Mouse (Mus musculus) stomach, embryonic 14.5 days (tissue): ENCODE measurements around the gene Cyp1a2. TPM values are rescaled to one million over a fixed set of nuclear protein-coding genes. Genes with fewer than 3 reads are reported as not detected.

Experiments used
- ATAC-seq: fragments of 200-750 bp; cut with Nextera tagmentation; 2 replicates; pipeline ENCODE4 v1.8.0; 2017; ENCODE audit warnings: low read depth, moderate TSS enrichment; ENCODE audit not compliant: insufficient number of reproducible peaks, insufficient read depth, low FRiP score
- H3K27ac ChIP-seq: fragments of 300-500 bp; sonication (generic); 2 replicates; pipeline ENCODE4 v1.5.1; 2014; ENCODE audit warnings: mild to moderate bottlenecking, low read length, moderate library complexity, mixed read lengths
- H3K27me3 ChIP-seq: fragments of 300-500 bp; sonication (generic); 2 replicates; pipeline ENCODE4 v1.6.1; 2014; ENCODE audit warnings: low read length, control low read depth, mixed read lengths; ENCODE audit not compliant: control insufficient read depth, insufficient read depth
- H3K36me3 ChIP-seq: fragments of 300-500 bp; sonication (generic); 2 replicates; pipeline ENCODE4 v1.6.1; 2014; ENCODE audit warnings: mild to moderate bottlenecking, control low read depth, low read length, moderate library complexity, mixed read lengths; ENCODE audit not compliant: control insufficient read depth, insufficient read depth
- H3K4me1 ChIP-seq: fragments of 300-500 bp; sonication (generic); 2 replicates; pipeline ENCODE4 v1.6.1; 2014; ENCODE audit warnings: low read length, control low read depth, mixed read lengths; ENCODE audit not compliant: control insufficient read depth, insufficient read depth
- H3K4me2 ChIP-seq: fragments of 300-500 bp; sonication (generic); replicated peaks from 2 replicates; pipeline ENCODE4 v1.6.1; 2014; ENCODE audit warnings: low read depth, low read length, control low read depth
- H3K4me3 ChIP-seq: fragments of 300-500 bp; sonication (generic); 2 replicates; pipeline ENCODE4 v1.5.1; 2014; ENCODE audit warnings: low read depth, low read length, control low read depth
- H3K9ac ChIP-seq: fragments of 300-500 bp; sonication (generic); replicated peaks from 2 replicates; pipeline ENCODE4 v1.6.1; 2014; ENCODE audit warnings: low read depth, mild to moderate bottlenecking, control low read depth, low read length, moderate library complexity, mixed read lengths
- H3K9me3 ChIP-seq: fragments of 300-500 bp; sonication (generic); 2 replicates; pipeline ENCODE4 v1.6.1; 2016; ENCODE audit warnings: low read depth, low read length, control low read depth; ENCODE audit not compliant: control insufficient read depth
- WGBS: fragments of 180-500 bp; shearing (Covaris S2); extraction: QIAGEN DNeasy Blood & Tissue Kit; methylation state at CpG from one replicate; pipeline ENCODE4 v1.1.7; 2014; 5-methylcytosine and 5-hydroxymethylcytosine counted together
- polyA plus RNA-seq: library from polyadenylated mRNA; unstranded; fragments of >200 nt; fragmentation: Nextera tagmentation; extraction: Ambion mirVana; gene quantifications from 2 replicates; pipeline ENCODE4 v1.2.1, GENCODE M21; 2014

The Cyp1a2 gene
- polyA plus RNA-seq, 1 experiment from 2014 or later: not detected

- Histone ChIP-seq H3K9me3 (no peaks in the 10 kb centered on the region), H3K9ac (no peak overlapping the region), H3K27ac (no peak overlapping the region), H3K27me3 (peaks cover 12% of the 10 kb centered on the region), H3K36me3 (no peaks in the 10 kb centered on the region), H3K4me3 (no peak overlapping the region), H3K4me2 (no peak overlapping the region), H3K4me1 (peaks cover 10% of the 10 kb centered on the region; the same call in 1 of the 2 replicates)
- no peak for ATAC-seq
- WGBS: 92% methylated on average over 2 of the region's 2 CpGs
Observed at GRCm38 (mm10) chr9:57694108-57694507, 10.6 kb upstream of the Cyp1a2 start.

- Histone ChIP-seq H3K4me3 (no peak overlapping the region), H3K9me3 (no peaks in the 10 kb centered on the region), H3K27ac (no peak overlapping the region), H3K36me3 (no peaks in the 10 kb centered on the region), H3K9ac (no peak overlapping the region), H3K4me1 (no peaks in the 10 kb centered on the region), H3K27me3 (no peaks in the 10 kb centered on the region), H3K4me2 (no peak overlapping the region)
- no peak for ATAC-seq
- WGBS: 20% methylated on average over 2 of the region's 2 CpGs
Observed at GRCm38 (mm10) chr9:57688606-57689005, 5.1 kb upstream of the Cyp1a2 start.

- Histone ChIP-seq H3K9me3 (no peaks in the 10 kb centered on the region), H3K27ac (no peak overlapping the region), H3K9ac (no peak overlapping the region), H3K4me1 (no peaks in the 10 kb centered on the region), H3K4me2 (no peak overlapping the region), H3K27me3 (no peaks in the 10 kb centered on the region), H3K4me3 (no peak overlapping the region), H3K36me3 (no peaks in the 10 kb centered on the region)
- ATAC-seq: no peak
- WGBS: 31% methylated on average over 2 of the region's 2 CpGs
Observed at GRCm38 (mm10) chr9:57688158-57688557, 4.7 kb upstream of the Cyp1a2 start.

- ATAC-seq: no peak
- Histone ChIP-seq H3K4me1 (no peaks in the 10 kb centered on the region), H3K4me2 (no peak within 1 kb of the TSS), H3K27ac (no peak within 1 kb of the TSS), H3K9ac (no peak within 1 kb of the TSS), H3K4me3 (no peak within 1 kb of the TSS), H3K36me3 (no peaks in the 10 kb centered on the region), H3K9me3 (no peaks in the 10 kb centered on the region), H3K27me3 (no peaks in the 10 kb centered on the region)
- 82% methylated on average over 2 of the region's 2 CpGs for WGBS
Observed at GRCm38 (mm10) chr9:57687751-57688150, 4.2 kb upstream of the Cyp1a2 start, which contains the start of gene Cyp1a1. TSS of gene Cyp1a1 (plus strand) at chr9:57687928.

GRCm38 (mm10) chr9:57686011-57686410 is 2.5 kb upstream of the Cyp1a2 start:
- no peaks in the 10 kb centered on the region for H3K4me1 ChIP-seq
- no peak overlapping the region for H3K27ac ChIP-seq
- no peak overlapping the region for H3K4me3 ChIP-seq
- H3K9me3 ChIP-seq: no peaks in the 10 kb centered on the region
- H3K27me3 ChIP-seq: no peaks in the 10 kb centered on the region
- no peak overlapping the region for H3K4me2 ChIP-seq
- ATAC-seq: no peak
- 86% methylated on average over 5 of the region's 5 CpGs for WGBS
- H3K9ac ChIP-seq: no peak overlapping the region
- H3K36me3 ChIP-seq: no peaks in the 10 kb centered on the region

GRCm38 (mm10) chr9:57681411-57681810 is 2.1 kb downstream of the Cyp1a2 start:
- Histone ChIP-seq H3K27ac (no peak overlapping the region), H3K9ac (no peak overlapping the region), H3K4me1 (no peaks in the 10 kb centered on the region), H3K9me3 (no peaks in the 10 kb centered on the region), H3K4me3 (no peak overlapping the region), H3K36me3 (no peaks in the 10 kb centered on the region), H3K27me3 (no peaks in the 10 kb centered on the region), H3K4me2 (no peak overlapping the region)
- ATAC-seq: no peak
- 80% methylated on average over 10 of the region's 10 CpGs for WGBS

- ATAC-seq: no peak
Observed at GRCm38 (mm10) chr9:57671500-57671899, 12.0 kb downstream of the Cyp1a2 start.

GRCm38 (mm10) chr9:57671037-57671436 is 12.5 kb downstream of the Cyp1a2 start:
- WGBS: 84% methylated on average over 4 of the region's 4 CpGs
- H3K4me3 ChIP-seq: no peak overlapping the region
- H3K4me2 ChIP-seq: no peak overlapping the region
- no peaks in the 10 kb centered on the region for H3K9me3 ChIP-seq
- no peaks in the 10 kb centered on the region for H3K36me3 ChIP-seq
- no peak overlapping the region for H3K9ac ChIP-seq
- no peaks in the 10 kb centered on the region for H3K4me1 ChIP-seq
- no peak for ATAC-seq
- no peak overlapping the region for H3K27ac ChIP-seq
- no peaks in the 10 kb centered on the region for H3K27me3 ChIP-seq

More at GRCm38 (mm10) chr9:57671500-57671899, 12.0 kb downstream of the Cyp1a2 start:
- H3K36me3 ChIP-seq: no peaks in the 10 kb centered on the region
- 83% methylated on average over 5 of the region's 5 CpGs for WGBS
- no peak overlapping the region for H3K4me2 ChIP-seq
- H3K9me3 ChIP-seq: no peaks in the 10 kb centered on the region
- no peak overlapping the region for H3K27ac ChIP-seq
- H3K27me3 ChIP-seq: no peaks in the 10 kb centered on the region
- H3K4me1 ChIP-seq: no peaks in the 10 kb centered on the region
- H3K4me3 ChIP-seq: no peak overlapping the region
- H3K9ac ChIP-seq: no peak overlapping the region

GRCm38 (mm10) chr9:57669566-57669965 is 13.9 kb downstream of the Cyp1a2 start:
- no peak overlapping the region for H3K4me2 ChIP-seq
- H3K4me1 ChIP-seq: no peaks in the 10 kb centered on the region
- H3K9ac ChIP-seq: no peak overlapping the region
- H3K27ac ChIP-seq: no peak overlapping the region
- WGBS: 82% methylated on average over 3 of the region's 3 CpGs
- H3K9me3 ChIP-seq: no peaks in the 10 kb centered on the region
- no peak for ATAC-seq
- H3K27me3 ChIP-seq: no peaks in the 10 kb centered on the region
- no peaks in the 10 kb centered on the region for H3K36me3 ChIP-seq
- H3K4me3 ChIP-seq: no peak overlapping the region
